Mouse (Mus musculus): ENCODE results near the gene Fmo2. TPM values are rescaled to one million over a fixed set of nuclear protein-coding genes. Genes with fewer than 3 reads are reported as not detected.

The Fmo2 gene
- total RNA-seq, 2 experiments from 2014 or later: 12.2 to 13.8 TPM

GRCm38 (mm10) chr1:162857766-162858747, 40.5 kb downstream of the Fmo2 start:
- DNase-seq (ENCODE audit: low spot score): no peak

- DNase-seq (ENCODE audit: low spot score): no peak
Observed at GRCm38 (mm10) chr1:162853812-162854482, 44.6 kb downstream of the Fmo2 start.

- no peak for DNase-seq (ENCODE audit: low spot score)
Observed at GRCm38 (mm10) chr1:162847554-162847953, 51.0 kb downstream of the Fmo2 start.

GRCm38 (mm10) chr1:162840211-162840610, 58.3 kb downstream of the Fmo2 start:
- no peak for DNase-seq (ENCODE audit: low spot score)

- no peak for DNase-seq (ENCODE audit: low spot score)
Observed at GRCm38 (mm10) chr1:162838976-162839375, 59.5 kb downstream of the Fmo2 start.

- DNase-seq (ENCODE audit: low spot score): no peak
Observed at GRCm38 (mm10) chr1:162834342-162834741, 64.2 kb downstream of the Fmo2 start.

- DNase-seq (ENCODE audit: low spot score): no peak
Observed at GRCm38 (mm10) chr1:162832574-162832953, 66.0 kb downstream of the Fmo2 start.

- DNase-seq (ENCODE audit: low spot score): no peak
Observed at GRCm38 (mm10) chr1:162831838-162832573, 66.5 kb downstream of the Fmo2 start.

Other genes with a start within 250 kb of the Fmo2 start
- not detected for gene Myocos, start 240.5 kb downstream of the Fmo2 start, total RNA-seq (2021)
- 10 to 100 TPM; 42.1 to 48.9 TPM for gene Prrc2c, start 158.2 kb downstream of the Fmo2 start, total RNA-seq (2021)
- under 1 TPM; 0.11 to 0.26 TPM for gene Fmo4, start 84.8 kb downstream of the Fmo2 start, total RNA-seq (2021)
- 10 to 100 TPM in 1 of 2 experiments, 1 to 10 TPM in 1; 8.4 to 11.1 TPM for gene Fmo1, start 32.1 kb downstream of the Fmo2 start, total RNA-seq (2021)
- not detected for gene Fmo6, start 38.8 kb upstream of the Fmo2 start, total RNA-seq (2021)
- not detected for gene Fmo3, start 85.8 kb upstream of the Fmo2 start, total RNA-seq (2021)
- gene Mroh9, start 186.9 kb upstream of the Fmo2 start, total RNA-seq (2021): not detected